In genomic region chr14:120406820-120407219, GRCm38 (mm10) we compare ENCODE assay signal across 9 mouse cellular contexts.
DNase-seq lines count a peak whose midpoint lies in the region; ATAC-seq and TF ChIP-seq lines count a peak whose summit lies in the region.
"Had no signal": no experiment of that assay in that cellular context is flagged by ENCODE, and none has a peak within 500 bp of the region (broad histone marks: within the 10 kb centered on the region; RNA-seq: fewer than 3 reads in every experiment).

No protein-coding gene starts in this region.

- no peaks in the 10 kb centered on the region for H3K9me3 ChIP-seq in midbrain, postnatal 0 days (ENCODE audit: low read length)
- no peaks in the 10 kb centered on the region for H3K9me3 ChIP-seq in midbrain, embryonic 14.5 days (ENCODE audit: control insufficient read depth, low read length)
- H3K9me3 ChIP-seq: liver, embryonic 13.5 days had no signal

- 0 out of 2 replicates have a peak, but pooled peaks cover 3% of the 10 kb centered on the region for H3K36me3 ChIP-seq in midbrain, postnatal 0 days (ENCODE audit: insufficient read depth, low read length)
- H3K36me3 ChIP-seq in midbrain, embryonic 14.5 days (ENCODE audit: control insufficient read depth, insufficient read depth, low read length) = no peaks in the 10 kb centered on the region

- 84% methylated on average over 8 of the region's 8 CpGs for WGBS in midbrain, postnatal 0 days
- 84% methylated on average over 8 of the region's 8 CpGs for WGBS in midbrain, embryonic 14.5 days

- TF ChIP-seq CTCF in midbrain, postnatal 0 days (IDR thresholded peaks at IDR 0.05) = no peak

- H3K4me3 ChIP-seq in midbrain, postnatal 0 days (ENCODE audit: low read depth, low read length) = no peak overlapping the region
- H3K4me3 ChIP-seq in midbrain, embryonic 14.5 days (replicated peaks; ENCODE audit: low read depth, low read length) = no peak overlapping the region
- H3K4me3 ChIP-seq: liver, embryonic 13.5 days had no signal

- no peak for ATAC-seq in midbrain, postnatal 0 days (ENCODE audit: low FRiP score)
- no peak for ATAC-seq in midbrain, embryonic 14.5 days (ENCODE audit: low FRiP score, low TSS enrichment)

- no peaks in the 10 kb centered on the region for H3K4me1 ChIP-seq in midbrain, postnatal 0 days (ENCODE audit: insufficient read depth, low read length)
- H3K4me1 ChIP-seq in midbrain, embryonic 14.5 days (ENCODE audit: control insufficient read depth, insufficient read depth, low read length) = no peaks in the 10 kb centered on the region

- no peak overlapping the region for H3K27ac ChIP-seq in midbrain, postnatal 0 days (ENCODE audit: low read depth, low read length)
- H3K27ac ChIP-seq in midbrain, embryonic 14.5 days (replicated peaks; ENCODE audit: low read depth, low read length) = no peak overlapping the region
- H3K27ac ChIP-seq: liver, embryonic 13.5 days had no signal

- no peaks in the 10 kb centered on the region for H3K27me3 ChIP-seq in midbrain, postnatal 0 days (ENCODE audit: insufficient read depth, low read length)
- no peaks in the 10 kb centered on the region for H3K27me3 ChIP-seq in midbrain, embryonic 14.5 days (ENCODE audit: control insufficient read depth, insufficient read depth, low read length)
- H3K27me3 ChIP-seq: liver, embryonic 13.5 days had no signal

- DNase-seq in urinary bladder, adult 18-20 months (ENCODE audit: low spot score in 2 of 2) = peak; percentile 53 to 66
- no peak for DNase-seq in urinary bladder, adult 2 months (ENCODE audit: low spot score)
- DNase-seq in kidney, adult 8-10 months = peak; percentile 60 to 66
- peak; percentile 85 for DNase-seq in lung, postnatal 25 days (ENCODE audit: low spot score)
- DNase-seq in thymus, postnatal 4 days = peak; percentile 70
- no peak for DNase-seq in midbrain, postnatal 0 days (ENCODE audit: low spot score)
- DNase-seq in retina, postnatal 1 day = no peak
- no peak for DNase-seq in midbrain, embryonic 14.5 days
- DNase-seq: liver, embryonic 13.5 days had no signal

- no peak overlapping the region for H3K4me2 ChIP-seq in midbrain, postnatal 0 days (ENCODE audit: low read depth, low read length, poor library complexity, severe bottlenecking)
- no peak overlapping the region for H3K4me2 ChIP-seq in midbrain, embryonic 14.5 days (ENCODE audit: low read length)
- H3K4me2 ChIP-seq: liver, embryonic 13.5 days had no signal

- H3K9ac ChIP-seq in midbrain, postnatal 0 days (replicated peaks; ENCODE audit: low read length, poor library complexity, severe bottlenecking) = no peak overlapping the region
- no peak overlapping the region for H3K9ac ChIP-seq in midbrain, embryonic 14.5 days (replicated peaks; ENCODE audit: low read length)
- H3K9ac ChIP-seq: liver, embryonic 13.5 days had no signal

Comparison
In these comparisons a context has a peak if more than half of its experiments do, and no peak if none do; other contexts are left out.
1. DNase-seq: peak in urinary bladder, adult 18-20 months (2 of 2), kidney, adult 8-10 months (2 of 2), lung, postnatal 25 days (single experiment) and thymus, postnatal 4 days (single experiment); none in urinary bladder, adult 2 months (single experiment), midbrain, postnatal 0 days (single experiment), retina, postnatal 1 day (single experiment) and midbrain, embryonic 14.5 days (single experiment).